Mouse (Mus musculus) central nervous system, embryonic 11.5 days (tissue): ENCODE data around the gene Commd4. TPM values are rescaled to one million over a fixed set of nuclear protein-coding genes. Genes with fewer than 3 reads are reported as not detected.

Source experiments
- polyA plus RNA-seq: library from polyadenylated mRNA; depleted of rRNA; stranded (reverse); fragments of >200 nt; gene quantifications from 2 replicates; pipeline ENCODE4 v1.2.3, GENCODE M21; 2012; rRNA removed

Commd4 gene
- 133 and 143 TPM in 2 replicates for polyA plus RNA-seq

DNA sequence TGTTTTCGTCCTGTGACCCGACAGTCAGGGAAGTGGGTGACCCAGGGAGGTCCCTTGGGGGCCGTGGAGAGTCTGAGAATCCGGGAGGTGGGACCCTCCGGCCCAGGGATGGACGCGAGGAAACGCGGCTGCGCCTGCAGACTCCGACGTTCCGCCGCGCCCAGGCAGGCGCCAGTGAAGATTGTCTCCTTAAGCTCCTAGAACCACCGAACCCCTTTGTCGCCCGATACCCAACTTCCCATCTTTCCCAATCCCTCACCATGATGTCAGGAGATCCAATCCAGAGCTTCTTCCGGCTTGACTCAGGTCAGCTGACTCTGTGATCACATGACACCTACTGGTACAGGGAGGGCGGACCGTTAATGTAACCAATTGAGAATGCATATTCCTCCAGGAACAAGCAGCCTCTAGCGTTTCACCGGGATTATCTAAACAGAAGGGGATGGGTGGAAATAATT is at the start of gene Commd4:
TSS of gene Commd4 (minus strand) at position 319 of the 458 bp plus-strand sequence.

DNA sequence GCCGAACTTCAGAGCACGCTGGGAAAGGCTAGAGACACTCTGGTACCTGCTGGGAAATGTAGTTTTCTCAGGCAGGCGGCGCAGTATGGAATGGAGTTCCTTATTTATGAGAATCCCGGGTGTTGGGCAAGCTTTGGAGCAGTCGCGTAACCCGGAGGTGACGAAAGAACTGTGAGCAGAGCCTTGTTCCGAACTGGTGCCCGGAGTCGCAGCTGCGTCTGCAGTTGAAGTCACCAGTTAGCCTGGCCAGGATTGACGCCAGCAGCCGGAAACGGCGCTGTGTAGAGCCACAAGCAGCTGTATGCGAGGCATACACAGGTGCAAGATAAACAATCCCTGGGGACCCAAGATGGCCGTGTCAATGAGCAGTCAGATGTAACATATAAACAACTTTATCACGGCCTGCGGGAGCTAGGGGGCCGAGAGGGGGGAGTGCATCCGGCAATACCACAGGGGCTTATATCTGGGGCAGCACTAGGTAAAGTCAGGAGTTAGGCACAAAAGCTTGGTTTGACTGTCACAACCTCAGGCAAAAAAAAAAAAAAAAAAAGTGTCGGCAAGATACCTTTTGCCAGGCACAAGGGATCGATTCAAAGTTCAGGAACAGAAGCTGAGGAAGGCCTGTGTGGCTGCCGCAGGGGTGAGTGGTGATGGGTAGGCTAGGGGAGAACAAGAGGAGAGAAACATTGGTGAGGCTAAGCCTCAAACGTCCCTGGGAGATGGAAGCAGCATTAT is 9.8 kb downstream of the Commd4 start, which contains the start of gene Neil1:
TSS of gene Neil1 (minus strand) at position 162 of the 735 bp plus-strand sequence.

DNA sequence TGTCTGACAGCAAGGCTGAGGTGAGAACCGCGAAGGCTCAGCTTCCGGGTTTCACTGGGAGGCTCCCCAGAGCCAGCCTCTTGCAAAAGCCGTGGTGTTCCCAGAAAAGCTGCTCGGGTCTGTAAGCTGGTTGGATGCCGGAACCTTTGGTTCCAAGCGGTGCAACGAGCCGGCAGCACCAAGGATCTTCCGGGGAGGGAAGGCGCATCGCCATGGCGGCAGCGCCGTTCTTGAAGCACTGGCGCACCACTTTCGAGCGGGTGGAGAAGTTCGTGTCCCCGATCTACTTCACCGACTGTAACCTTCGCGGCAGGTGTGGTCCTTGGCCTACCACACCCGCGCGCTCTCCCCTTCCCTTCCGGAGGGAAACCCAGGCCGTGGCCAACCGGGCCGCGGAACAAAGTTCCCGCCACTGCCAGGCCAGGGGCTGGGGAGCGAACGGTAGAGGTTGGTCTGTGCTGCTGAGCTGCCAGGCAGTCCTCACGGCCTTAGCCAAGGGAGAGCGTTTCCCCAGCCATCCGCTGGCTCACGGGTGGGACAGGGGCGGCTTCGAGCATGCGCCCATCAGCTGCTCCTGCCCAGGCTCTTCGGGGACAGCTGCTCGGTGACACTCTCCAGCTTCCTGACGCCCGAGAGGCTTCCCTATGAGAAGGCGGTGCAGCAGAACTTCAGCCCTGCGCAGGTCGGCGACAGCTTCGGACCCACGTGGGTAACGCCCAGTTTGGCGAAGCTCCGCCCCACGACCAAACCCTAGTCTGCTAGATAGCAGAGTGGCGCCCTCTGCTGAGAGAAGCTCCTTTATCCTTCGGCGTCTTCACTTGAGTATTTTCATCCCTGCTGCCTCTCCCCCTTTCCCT is 27.3 kb downstream of the Commd4 start, which contains the start of gene Man2c1:
TSS of gene Man2c1 (plus strand) at position 114 of the 857 bp plus-strand sequence.

Other genes starting within 250 kb of the Commd4 start
- gene Snx33, start 230.0 kb downstream of the Commd4 start, polyA plus RNA-seq, result 6.7 and 8.9 TPM in 2 replicates
- 103 and 126 TPM in 2 replicates for gene Imp3, start 220.9 kb downstream of the Commd4 start, polyA plus RNA-seq
- 16.5 and 19.8 TPM in 2 replicates for gene Snupn, start 207.5 kb downstream of the Commd4 start, polyA plus RNA-seq
- gene Ptpn9, start 163.4 kb downstream of the Commd4 start, polyA plus RNA-seq, result 26.1 and 37.2 TPM in 2 replicates
- gene Sin3a, start 86.3 kb downstream of the Commd4 start, polyA plus RNA-seq, result 55.8 and 88.4 TPM in 2 replicates
- gene Man2c1, start 27.6 kb downstream of the Commd4 start, polyA plus RNA-seq, result 80.1 and 106 TPM in 2 replicates
- 7.5 and 9.3 TPM in 2 replicates for gene Neil1, start 10.0 kb downstream of the Commd4 start, polyA plus RNA-seq
- not detected in 2 replicates for gene Trcg1, start 78.2 kb upstream of the Commd4 start, polyA plus RNA-seq
- gene 1700017B05Rik, start 104.3 kb upstream of the Commd4 start, polyA plus RNA-seq, result 6.3 and 9.0 TPM in 2 replicates